31 mouse cellular contexts compared by ENCODE assay signal in genomic region chr5:103050319-103050916, GRCm38 (mm10).
DNase-seq lines count a peak whose midpoint lies in the region; ATAC-seq and TF ChIP-seq lines count a peak whose summit lies in the region.
"Had no signal": no experiment of that assay in that cellular context is flagged by ENCODE, and none has a peak within 500 bp of the region (broad histone marks: within the 10 kb centered on the region; RNA-seq: fewer than 3 reads in every experiment).

No protein-coding gene starts in this region.

- H3K27ac ChIP-seq in forebrain, embryonic 14.5 days (ENCODE audit: low read depth, low read length): no peak overlapping the region
- no peak overlapping the region for H3K27ac ChIP-seq in forebrain, embryonic 10.5 days
- H3K27ac ChIP-seq in midbrain, embryonic 15.5 days: no peak overlapping the region
- H3K27ac ChIP-seq in midbrain, postnatal 0 days (ENCODE audit: low read depth, low read length): no peak overlapping the region; the same call in 1 of the 2 replicates
- H3K27ac ChIP-seq in hindbrain, embryonic 11.5 days (ENCODE audit: low read depth, low read length): no peak overlapping the region
- H3K27ac ChIP-seq: embryonic facial prominence, embryonic 10.5 days; embryonic facial prominence, embryonic 13.5 days; heart, embryonic 15.5 days; hindbrain, embryonic 10.5 days; hindbrain, embryonic 14.5 days; hindbrain, postnatal 0 days had no signal

- WGBS in forebrain, embryonic 14.5 days: 34% methylated on average over 8 of the region's 8 CpGs
- WGBS in forebrain, embryonic 10.5 days: 78% methylated on average over 8 of the region's 8 CpGs
- WGBS in midbrain, embryonic 15.5 days: 55% methylated on average over 8 of the region's 8 CpGs
- WGBS in midbrain, postnatal 0 days: 60% methylated on average over 8 of the region's 8 CpGs
- WGBS in hindbrain, embryonic 11.5 days: 70% methylated on average over 8 of the region's 8 CpGs

- no peaks in the 10 kb centered on the region for H3K4me1 ChIP-seq in forebrain, embryonic 14.5 days (ENCODE audit: control insufficient read depth, insufficient read depth, low read length)
- H3K4me1 ChIP-seq in forebrain, embryonic 10.5 days: no peaks in the 10 kb centered on the region
- 0 out of 2 replicates have a peak, but pooled peaks cover 4% of the 10 kb centered on the region for H3K4me1 ChIP-seq in midbrain, embryonic 15.5 days
- H3K4me1 ChIP-seq in midbrain, postnatal 0 days (ENCODE audit: insufficient read depth, low read length): no peaks in the 10 kb centered on the region
- H3K4me1 ChIP-seq in hindbrain, embryonic 11.5 days (replicated peaks; ENCODE audit: control insufficient read depth, insufficient read depth, low read length): no peaks in the 10 kb centered on the region
- H3K4me1 ChIP-seq: heart, embryonic 12.5 days; heart, embryonic 15.5 days had no signal

- H3K4me2 ChIP-seq in forebrain, embryonic 14.5 days (ENCODE audit: low read length): no peak overlapping the region
- H3K4me2 ChIP-seq in midbrain, embryonic 15.5 days: no peak overlapping the region
- H3K4me2 ChIP-seq in midbrain, postnatal 0 days (ENCODE audit: low read depth, low read length, poor library complexity, severe bottlenecking): no peak overlapping the region
- H3K4me2 ChIP-seq in hindbrain, embryonic 11.5 days (replicated peaks; ENCODE audit: low read depth, low read length): no peak overlapping the region
- H3K4me2 ChIP-seq: embryonic facial prominence, embryonic 13.5 days; heart, embryonic 12.5 days; heart, embryonic 15.5 days; hindbrain, embryonic 14.5 days had no signal

- DNase-seq in forebrain, embryonic 14.5 days (ENCODE audit: low spot score): peak; percentile 56
- DNase-seq in forebrain, embryonic 10.5 days (ENCODE audit: extremely low spot score, low spot score): no peak
- no peak for DNase-seq in midbrain, postnatal 0 days (ENCODE audit: low spot score)
- peak; percentile 67 for DNase-seq in brain, embryonic 14.5 days (ENCODE audit: low read depth)
- no peak for DNase-seq in hindbrain, embryonic 11.5 days (ENCODE audit: low spot score)
- DNase-seq: adrenal gland, adult 2 months; adrenal gland, postnatal 14 days; B cell, adult 2 months; cerebellum, adult 11-12 months; cerebellum, adult 8-10 months; cerebellum, postnatal 10 days; cerebellum, postnatal 36 days; embryo, embryonic 11 days; gastrocnemius, postnatal 25 days; heart, adult 18-20 months; heart, postnatal 10 days; heart, postnatal 36 days had no signal

- no peak for TF ChIP-seq CTCF in midbrain, postnatal 0 days (IDR thresholded peaks at IDR 0.05)
- no peak for TF ChIP-seq CTCF in brain, embryonic 14.5 days (IDR thresholded peaks at IDR 0.05; ENCODE audit: borderline replicate concordance, extremely low read depth, insufficient read depth, insufficient read length)

- H3K4me3 ChIP-seq in forebrain, embryonic 14.5 days (ENCODE audit: low read depth, low read length): no peak overlapping the region
- H3K4me3 ChIP-seq in forebrain, embryonic 10.5 days: no peak overlapping the region
- H3K4me3 ChIP-seq in midbrain, embryonic 15.5 days: no peak overlapping the region
- no peak overlapping the region for H3K4me3 ChIP-seq in midbrain, postnatal 0 days (ENCODE audit: low read depth, low read length)
- no peak overlapping the region for H3K4me3 ChIP-seq in hindbrain, embryonic 11.5 days (ENCODE audit: low read depth, low read length)
- H3K4me3 ChIP-seq: embryonic facial prominence, embryonic 10.5 days; embryonic facial prominence, embryonic 13.5 days; erythroblast, embryonic 14.5 days; heart, embryonic 12.5 days; heart, embryonic 15.5 days; hindbrain, embryonic 10.5 days had no signal

- H3K27me3 ChIP-seq in forebrain, embryonic 14.5 days (replicated peaks; ENCODE audit: control insufficient read depth, insufficient read depth, low read length): no peaks in the 10 kb centered on the region
- H3K27me3 ChIP-seq in forebrain, embryonic 10.5 days (ENCODE audit: poor library complexity, severe bottlenecking): no peaks in the 10 kb centered on the region
- H3K27me3 ChIP-seq in midbrain, embryonic 15.5 days (replicated peaks): no peaks in the 10 kb centered on the region
- H3K27me3 ChIP-seq in midbrain, postnatal 0 days (ENCODE audit: insufficient read depth, low read length): no peaks in the 10 kb centered on the region
- H3K27me3 ChIP-seq in hindbrain, embryonic 11.5 days (ENCODE audit: control insufficient read depth, insufficient read depth, low read length): no peaks in the 10 kb centered on the region
- H3K27me3 ChIP-seq: CH12.LX; embryonic facial prominence, embryonic 13.5 days; heart, embryonic 12.5 days; heart, embryonic 15.5 days had no signal

- no peaks in the 10 kb centered on the region for H3K36me3 ChIP-seq in forebrain, embryonic 14.5 days (ENCODE audit: control insufficient read depth, insufficient read depth, low read length)
- no peaks in the 10 kb centered on the region for H3K36me3 ChIP-seq in forebrain, embryonic 10.5 days (replicated peaks)
- H3K36me3 ChIP-seq in midbrain, embryonic 15.5 days (replicated peaks): no peaks in the 10 kb centered on the region
- H3K36me3 ChIP-seq in midbrain, postnatal 0 days (ENCODE audit: insufficient read depth, low read length): no peaks in the 10 kb centered on the region; the same call in 1 of the 2 replicates
- no peaks in the 10 kb centered on the region for H3K36me3 ChIP-seq in hindbrain, embryonic 11.5 days (ENCODE audit: control insufficient read depth, insufficient read depth, low read length)
- H3K36me3 ChIP-seq: embryonic facial prominence, embryonic 10.5 days; embryonic facial prominence, embryonic 13.5 days; G1E; heart, embryonic 12.5 days; heart, embryonic 15.5 days; hindbrain, embryonic 10.5 days had no signal

- ATAC-seq in forebrain, embryonic 14.5 days: peak; percentile 85
- ATAC-seq in midbrain, embryonic 15.5 days (replicated peaks): 0 out of 2 replicates have a peak, but pooled peaks have one; percentile 9
- no peak for ATAC-seq in midbrain, postnatal 0 days (ENCODE audit: low FRiP score)
- no peak for ATAC-seq in erythroid progenitor cell, adult 5-6 weeks (replicated peaks; ENCODE audit: low FRiP score, poor library complexity, severe bottlenecking)
- no peak for ATAC-seq in hindbrain, embryonic 11.5 days (ENCODE audit: low FRiP score)
- ATAC-seq: hindbrain, postnatal 0 days; inflammation-experienced regulatory T-cells, adult 6 months; intestine, embryonic 16.5 days had no signal

- no peak overlapping the region for H3K9ac ChIP-seq in forebrain, embryonic 14.5 days (ENCODE audit: low read length)
- no peak overlapping the region for H3K9ac ChIP-seq in midbrain, embryonic 15.5 days
- no peak overlapping the region for H3K9ac ChIP-seq in midbrain, postnatal 0 days (replicated peaks; ENCODE audit: low read length, poor library complexity, severe bottlenecking)
- no peak overlapping the region for H3K9ac ChIP-seq in hindbrain, embryonic 11.5 days (ENCODE audit: low read depth, low read length)
- H3K9ac ChIP-seq: embryonic facial prominence, embryonic 13.5 days; heart, embryonic 12.5 days; heart, embryonic 15.5 days; hindbrain, embryonic 14.5 days had no signal

- TF ChIP-seq POLR2A in brain, embryonic 14.5 days (IDR thresholded peaks at IDR 0.05; ENCODE audit: borderline replicate concordance, extremely low read depth, insufficient read depth, insufficient read length, poor library complexity, severe bottlenecking): no peak

- no peaks in the 10 kb centered on the region for H3K9me3 ChIP-seq in forebrain, embryonic 14.5 days (replicated peaks; ENCODE audit: control insufficient read depth, low read length)
- no peaks in the 10 kb centered on the region for H3K9me3 ChIP-seq in forebrain, embryonic 10.5 days
- H3K9me3 ChIP-seq in midbrain, embryonic 15.5 days: no peaks in the 10 kb centered on the region
- H3K9me3 ChIP-seq in midbrain, postnatal 0 days (ENCODE audit: low read length): no peaks in the 10 kb centered on the region
- no peaks in the 10 kb centered on the region for H3K9me3 ChIP-seq in hindbrain, embryonic 11.5 days (ENCODE audit: control insufficient read depth, low read length)
- H3K9me3 ChIP-seq: embryonic facial prominence, embryonic 10.5 days; embryonic facial prominence, embryonic 13.5 days; heart, embryonic 12.5 days; heart, embryonic 15.5 days; hindbrain, embryonic 10.5 days had no signal

Comparison
In these comparisons a context has a peak if more than half of its experiments do, and no peak if none do; other contexts are left out.
1. ATAC-seq: peak in forebrain, embryonic 14.5 days (single experiment) and midbrain, embryonic 15.5 days (single experiment); none in midbrain, postnatal 0 days (single experiment), erythroid progenitor cell, adult 5-6 weeks (single experiment) and hindbrain, embryonic 11.5 days (single experiment).
2. DNase-seq: peak in forebrain, embryonic 14.5 days (single experiment) and brain, embryonic 14.5 days (single experiment); none in forebrain, embryonic 10.5 days (single experiment), midbrain, postnatal 0 days (single experiment) and hindbrain, embryonic 11.5 days (single experiment).